Mouse (Mus musculus) ovary, adult 2 months (tissue): ENCODE measurements around the gene Gm15080. TPM values are rescaled to one million over a fixed set of nuclear protein-coding genes. Genes with fewer than 3 reads are reported as not detected.

ENCODE experiments used
- polyA plus RNA-seq: library from polyadenylated mRNA; depleted of rRNA; stranded (reverse); fragments of >200 nt; gene quantifications from 2 replicates; pipeline ENCODE4 v1.2.3, GENCODE M21; 2012; rRNA removed

Gene Gm15080
- polyA plus RNA-seq, result not detected in 2 replicates

GRCm38 (mm10) chrX:147992693-147993092 is at the start of gene Gm15080:
Gm15080 (plus strand) TSS chrX:147992993.

Other genes starting within 250 kb of the Gm15080 start
- not detected in 2 replicates for gene Gm15128, start 227.0 kb upstream of the Gm15080 start, polyA plus RNA-seq
- not detected in 2 replicates for gene Gm15107, start 187.7 kb downstream of the Gm15080 start, polyA plus RNA-seq